Mouse (Mus musculus): ENCODE results near the gene Rabggta. TPM values are rescaled to one million over a fixed set of nuclear protein-coding genes. Genes with fewer than 3 reads are reported as not detected.
"Not testable (repeated sequence)": the region's sequence is repeated elsewhere in the genome, so short reads cannot be mapped to it uniquely, and the experiment has no call there.

The Rabggta gene
- polyA plus RNA-seq (2015; fragmentation: Nextera tagmentation; extraction: Ambion mirVana) = 30.3 and 33.8 TPM in 2 replicates

- H3K9me3 ChIP-seq (replicated peaks) = no peaks in the 10 kb centered on the region
- no peaks in the 10 kb centered on the region for H3K27me3 ChIP-seq
- peak within 1 kb of the TSS; percentile 93 for H3K4me3 ChIP-seq (replicated peaks)
- H3K4me1 ChIP-seq = peaks cover 16% of the 10 kb centered on the region; the same call in 1 of the 2 replicates
- peak within 1 kb of the TSS; percentile 83 for H3K27ac ChIP-seq (replicated peaks)
- WGBS = under 1% methylated on average over 50 of the region's 50 CpGs
- peaks cover 29% of the 10 kb centered on the region for H3K36me3 ChIP-seq
- peak within 1 kb of the TSS; percentile 75 for H3K4me2 ChIP-seq (replicated peaks)
- ATAC-seq (ENCODE audit: insufficient number of reproducible peaks, low FRiP score, low TSS enrichment, low read depth) = peak; percentile 95
- H3K9ac ChIP-seq = peak within 1 kb of the TSS; percentile 69
Observed at GRCm38 (mm10) chr14:55721700-55722437, at the start of gene Rabggta. Rabggta (minus strand) TSS chr14:55722263.

- 74% methylated on average over 16 of the region's 16 CpGs for WGBS
- no peak for ATAC-seq (ENCODE audit: insufficient number of reproducible peaks, low FRiP score, low TSS enrichment, low read depth)
Observed at GRCm38 (mm10) chr14:55769087-55769703, 47.1 kb upstream of the Rabggta start.

DNA sequence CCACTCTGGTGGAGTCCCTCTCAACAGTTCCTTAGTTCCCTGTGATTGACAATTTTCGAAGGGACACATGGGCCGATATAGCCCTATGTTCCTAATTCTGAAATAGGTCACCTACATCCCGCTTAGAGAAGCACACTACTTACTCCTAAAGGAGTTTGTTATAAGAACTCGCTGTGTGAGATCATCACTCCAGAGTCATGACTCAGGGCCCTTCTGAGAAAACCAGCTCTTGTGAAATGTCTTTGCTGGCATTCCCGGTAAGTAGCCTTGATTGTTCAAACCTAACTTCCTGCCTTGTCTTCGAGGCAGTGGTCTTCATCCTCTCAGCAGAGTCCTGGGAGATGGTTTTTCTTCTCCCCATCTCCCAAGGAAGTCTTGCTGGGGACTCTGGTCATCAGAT, 46.5 kb upstream of the Rabggta start:
- H3K27me3 ChIP-seq = peaks cover 41% of the 10 kb centered on the region
- WGBS = 83% methylated on average over 6 of the region's 6 CpGs
- 0 out of 2 replicates have a peak, but pooled peaks cover 2% of the 10 kb centered on the region for H3K36me3 ChIP-seq

More at GRCm38 (mm10) chr14:55769087-55769703, 47.1 kb upstream of the Rabggta start:
- Histone ChIP-seq H3K36me3 (0 out of 2 replicates have a peak, but pooled peaks cover 2% of the 10 kb centered on the region), H3K4me1 (peaks cover 10% of the 10 kb centered on the region), H3K27ac (replicated peaks) (no peak overlapping the region), H3K4me3 (replicated peaks) (no peak overlapping the region), H3K9me3 (replicated peaks) (no peaks in the 10 kb centered on the region), H3K4me2 (replicated peaks) (no peak overlapping the region), H3K27me3 (peaks cover 40% of the 10 kb centered on the region), H3K9ac (no peak overlapping the region)

GRCm38 (mm10) chr14:55767519-55768414, 45.7 kb upstream of the Rabggta start:
- peaks cover 41% of the 10 kb centered on the region for H3K27me3 ChIP-seq
- no peaks in the 10 kb centered on the region for H3K9me3 ChIP-seq (replicated peaks)
- 0 out of 2 replicates have a peak, but pooled peaks cover 2% of the 10 kb centered on the region for H3K36me3 ChIP-seq
- peak overlapping the region; percentile 46 for H3K4me3 ChIP-seq (replicated peaks)
- H3K4me1 ChIP-seq = peaks cover 15% of the 10 kb centered on the region
- 11% methylated on average over 52 of the region's 52 CpGs for WGBS
- no peak overlapping the region for H3K27ac ChIP-seq (replicated peaks)
- H3K4me2 ChIP-seq (replicated peaks) = peak overlapping the region; percentile 76
- peak; percentile 57 for ATAC-seq (ENCODE audit: insufficient number of reproducible peaks, low FRiP score, low TSS enrichment, low read depth)
- H3K9ac ChIP-seq = peak overlapping the region; percentile 51

More for the DNA sequence above, 46.5 kb upstream of the Rabggta start:
- H3K4me2 ChIP-seq (replicated peaks) = no peak overlapping the region
- H3K9me3 ChIP-seq (replicated peaks) = no peaks in the 10 kb centered on the region
- H3K4me3 ChIP-seq (replicated peaks) = no peak overlapping the region
- no peak overlapping the region; the same call in 1 of the 2 replicates for H3K9ac ChIP-seq
- no peak for ATAC-seq (ENCODE audit: insufficient number of reproducible peaks, low FRiP score, low TSS enrichment, low read depth)
- no peak overlapping the region for H3K27ac ChIP-seq (replicated peaks)
- peaks cover 10% of the 10 kb centered on the region for H3K4me1 ChIP-seq

DNA sequence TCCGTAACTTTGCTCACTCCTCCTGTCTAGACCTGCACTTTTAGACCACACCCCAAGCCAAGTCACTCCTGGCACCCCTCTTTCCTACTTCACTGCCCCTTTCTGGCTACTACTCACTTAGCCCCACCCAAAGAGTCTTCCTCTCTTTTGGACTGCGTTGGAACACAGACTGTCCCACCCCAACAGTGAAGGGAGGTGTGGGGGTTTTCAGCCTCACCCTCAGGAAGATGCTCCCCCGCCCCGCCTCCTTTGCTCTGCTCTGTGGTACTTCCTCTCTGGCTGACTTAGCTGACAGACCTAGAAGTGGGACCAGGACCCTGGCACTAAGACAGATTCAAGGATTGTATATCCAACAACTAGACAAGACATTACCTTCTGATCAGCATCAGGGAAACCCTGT, 43.6 kb upstream of the Rabggta start, which contains the start of gene Ltb4r1:
TSS of gene Ltb4r1 (plus strand) at position 267 of the 400 bp plus-strand sequence.
- H3K27me3 ChIP-seq = peaks cover 49% of the 10 kb centered on the region
- 58% methylated on average over 4 of the region's 4 CpGs for WGBS
- no peak for ATAC-seq (ENCODE audit: insufficient number of reproducible peaks, low FRiP score, low TSS enrichment, low read depth)

DNA sequence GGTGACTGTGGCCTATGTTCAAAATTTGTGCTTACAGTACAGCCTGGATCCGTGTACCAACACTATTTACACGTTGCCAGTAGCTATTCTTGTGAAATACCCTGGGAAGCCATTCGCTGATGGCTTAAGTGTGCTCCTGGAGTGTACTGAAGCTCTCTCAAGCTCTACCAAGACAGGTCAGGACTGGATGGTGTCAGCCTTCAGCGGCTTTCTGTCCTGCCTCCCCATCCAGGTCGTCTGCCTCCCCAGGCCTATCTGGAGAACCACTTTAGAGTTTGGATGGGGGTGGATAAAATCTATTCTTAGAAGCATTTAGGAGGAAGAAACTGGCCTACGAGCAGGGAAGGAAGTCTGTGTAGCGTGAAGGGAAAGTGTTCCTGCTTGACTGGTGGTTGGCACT, 41.1 kb upstream of the Rabggta start:
- ATAC-seq (ENCODE audit: insufficient number of reproducible peaks, low FRiP score, low TSS enrichment, low read depth) = no peak
- 51% methylated on average over 7 of the region's 7 CpGs for WGBS
- Histone ChIP-seq H3K27ac (replicated peaks) (peak overlapping the region; percentile 58; the same call in 1 of the 2 replicates), H3K4me2 (replicated peaks) (peak overlapping the region; percentile 97), H3K27me3 (peaks cover 37% of the 10 kb centered on the region), H3K36me3 (no peaks in the 10 kb centered on the region), H3K9me3 (replicated peaks) (no peaks in the 10 kb centered on the region), H3K4me3 (replicated peaks) (no peak overlapping the region), H3K4me1 (peaks cover 31% of the 10 kb centered on the region), H3K9ac (no peak overlapping the region)

More for the DNA sequence above, 43.6 kb upstream of the Rabggta start, which contains the start of gene Ltb4r1:
- Histone ChIP-seq H3K9me3 (replicated peaks) (no peaks in the 10 kb centered on the region), H3K36me3 (0 out of 2 replicates have a peak, but pooled peaks cover 2% of the 10 kb centered on the region), H3K27ac (replicated peaks) (no peak within 1 kb of the TSS), H3K4me1 (peaks cover 32% of the 10 kb centered on the region), H3K9ac (no peak within 1 kb of the TSS), H3K4me3 (replicated peaks) (no peak within 1 kb of the TSS), H3K4me2 (replicated peaks) (no peak within 1 kb of the TSS)

GRCm38 (mm10) chr14:55762001-55762821, 40.1 kb upstream of the Rabggta start:
- peaks cover 30% of the 10 kb centered on the region for H3K27me3 ChIP-seq
- peak; percentile 73 for ATAC-seq (ENCODE audit: insufficient number of reproducible peaks, low FRiP score, low TSS enrichment, low read depth)
- WGBS = under 1% methylated on average over 77 of the region's 77 CpGs

DNA sequence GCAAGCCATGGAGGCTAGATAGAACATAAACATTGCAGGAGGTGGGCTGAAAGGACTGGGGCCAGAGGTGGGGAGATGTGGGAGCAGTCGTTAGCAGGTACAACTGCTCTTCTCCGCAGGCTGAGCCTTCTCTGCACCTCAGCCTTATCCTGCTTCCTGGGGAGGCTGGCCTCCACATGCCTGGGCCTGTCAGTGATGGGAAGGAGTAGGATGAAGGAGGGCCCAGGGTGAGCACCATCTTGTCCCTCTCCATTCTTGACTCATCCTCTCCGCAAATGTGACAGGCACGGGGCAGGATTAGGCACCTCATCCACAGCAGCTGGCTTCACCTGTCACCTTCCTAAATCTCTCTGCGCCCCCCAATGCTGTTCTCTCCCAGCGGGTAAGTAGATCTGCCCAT, 39.1 kb upstream of the Rabggta start, which contains the start of gene Ltb4r2:
TSS of gene Ltb4r2 (plus strand) at position 266 of the 400 bp plus-strand sequence.
- H3K27me3 ChIP-seq = peaks cover 24% of the 10 kb centered on the region
- H3K9ac ChIP-seq = peak within 1 kb of the TSS; percentile 69
- H3K4me2 ChIP-seq (replicated peaks) = peak within 1 kb of the TSS; percentile 97
- H3K36me3 ChIP-seq = peaks cover 8% of the 10 kb centered on the region; the same call in 1 of the 2 replicates
- H3K4me1 ChIP-seq = peaks cover 22% of the 10 kb centered on the region
- H3K27ac ChIP-seq (replicated peaks) = peak within 1 kb of the TSS; percentile 58; the same call in 1 of the 2 replicates
- WGBS = 64% methylated on average over 6 of the region's 6 CpGs
- H3K9me3 ChIP-seq (replicated peaks) = no peaks in the 10 kb centered on the region
- ATAC-seq (ENCODE audit: insufficient number of reproducible peaks, low FRiP score, low TSS enrichment, low read depth) = no peak
- H3K4me3 ChIP-seq (replicated peaks) = peak within 1 kb of the TSS; percentile 60

More at GRCm38 (mm10) chr14:55762001-55762821, 40.1 kb upstream of the Rabggta start:
- H3K9me3 ChIP-seq (replicated peaks) = no peaks in the 10 kb centered on the region
- peak overlapping the region; percentile 60 for H3K4me3 ChIP-seq (replicated peaks)
- peaks cover 22% of the 10 kb centered on the region for H3K4me1 ChIP-seq
- H3K27ac ChIP-seq (replicated peaks) = peak overlapping the region; percentile 58
- peak overlapping the region; percentile 69 for H3K9ac ChIP-seq
- peak overlapping the region; percentile 97 for H3K4me2 ChIP-seq (replicated peaks)
- H3K36me3 ChIP-seq = no peaks in the 10 kb centered on the region

- Histone ChIP-seq H3K4me3 (replicated peaks) (peak overlapping the region; percentile 12), H3K36me3 (peaks cover 18% of the 10 kb centered on the region), H3K27me3 (peaks cover 18% of the 10 kb centered on the region), H3K4me1 (peaks cover 22% of the 10 kb centered on the region), H3K4me2 (replicated peaks) (peak overlapping the region; percentile 41)
- H3K9ac ChIP-seq; H3K9me3 ChIP-seq (replicated peaks); H3K27ac ChIP-seq (replicated peaks); ATAC-seq (ENCODE audit: insufficient number of reproducible peaks, low FRiP score, low TSS enrichment, low read depth): not testable (repeated sequence)
- WGBS = 0% methylated on average over 6 of the region's 6 CpGs
Observed at GRCm38 (mm10) chr14:55760156-55760555, 38.1 kb upstream of the Rabggta start.

DNA sequence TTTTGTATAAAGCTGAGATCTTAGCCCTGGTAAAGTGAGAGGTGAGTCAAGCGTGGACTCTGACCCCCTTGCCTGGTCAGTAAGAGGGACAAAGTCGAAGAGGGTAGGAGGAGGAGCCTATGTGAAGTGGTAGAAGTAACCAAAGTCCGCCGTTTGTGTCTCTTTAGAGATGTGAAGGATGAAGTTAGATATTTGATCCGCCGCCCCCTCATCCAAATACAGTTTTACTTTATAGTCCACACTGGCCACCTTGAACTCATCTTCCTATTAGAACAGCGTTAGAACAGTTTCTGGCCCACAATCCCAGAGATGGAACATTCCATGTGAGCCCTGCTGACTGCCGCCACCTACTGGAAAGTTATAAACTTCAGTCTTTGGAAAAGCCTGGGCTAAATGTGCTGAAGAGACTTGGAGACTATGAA, 36.3 kb upstream of the Rabggta start, which contains the start of gene Cideb:
TSS of gene Cideb (minus strand) at position 96 of the 422 bp plus-strand sequence.
- 16% methylated on average over 8 of the region's 8 CpGs for WGBS

More for the DNA sequence above, 36.3 kb upstream of the Rabggta start, which contains the start of gene Cideb:
- Histone ChIP-seq H3K27ac (replicated peaks) (no peak within 1 kb of the TSS), H3K4me2 (replicated peaks) (peak within 1 kb of the TSS; percentile 33), H3K4me3 (replicated peaks) (no peak within 1 kb of the TSS; the same call in 1 of the 2 replicates), H3K27me3 (peaks cover 10% of the 10 kb centered on the region), H3K36me3 (peaks cover 36% of the 10 kb centered on the region), H3K9me3 (replicated peaks) (no peaks in the 10 kb centered on the region), H3K9ac (no peak within 1 kb of the TSS), H3K4me1 (peaks cover 22% of the 10 kb centered on the region)
- ATAC-seq (ENCODE audit: insufficient number of reproducible peaks, low FRiP score, low TSS enrichment, low read depth) = no peak

All from embryonic facial prominence, embryonic 15.5 days (tissue).